Mouse (Mus musculus) liver, embryonic 14.5 days (tissue): ENCODE results near the gene Cmklr1. TPM values are rescaled to one million over a fixed set of nuclear protein-coding genes. Genes with fewer than 3 reads are reported as not detected.

ENCODE experiments used
- ATAC-seq: fragments of 200-750 bp; cut with Nextera tagmentation; 2 replicates; pipeline ENCODE4 v1.8.0; 2017; ENCODE audit warnings: moderate number of reproducible peaks, mild to moderate bottlenecking, moderate library complexity; ENCODE audit not compliant: insufficient read depth
- DNase-seq, 3 experiments: peaks; one replicate each; pipeline ENCODE4 v3.0.0-alpha.2; 2012 to 2013; ENCODE audit warnings: low read depth in 3 of 3, low spot score in 3 of 3
- H3K27ac ChIP-seq: fragments of 300-500 bp; sonication (generic); 2 replicates; pipeline ENCODE4 v1.5.1; 2014; ENCODE audit warnings: moderate library complexity, mild to moderate bottlenecking, control low read depth, inconsistent platforms
- H3K27me3 ChIP-seq: fragments of 300-500 bp; sonication (generic); 2 replicates; pipeline ENCODE4 v1.6.1; 2014; ENCODE audit warnings: mild to moderate bottlenecking, low read length, moderate library complexity; ENCODE audit not compliant: control insufficient read depth, insufficient read depth
- H3K36me3 ChIP-seq: fragments of 300-500 bp; sonication (generic); replicated peaks from 2 replicates; pipeline ENCODE4 v1.6.1; 2014; ENCODE audit warnings: low read depth; ENCODE audit not compliant: control insufficient read depth, insufficient read depth
- H3K4me1 ChIP-seq, 2 experiments: fragments of 200-500 bp in 1 of 2; fragments of 300-500 bp in 1 of 2; sonication (generic) in 1 of 2; replicated peaks; 2 replicates each; pipeline ENCODE4 v1.6.1; 2012 to 2014; ENCODE audit warnings: antibody characterized with exemption in 1 of 2, inconsistent platforms in 1 of 2, low read length in 1 of 2; ENCODE audit not compliant: control insufficient read depth in 2 of 2, insufficient read depth in 2 of 2
- H3K4me2 ChIP-seq: fragments of 300-500 bp; sonication (generic); 2 replicates; pipeline ENCODE4 v1.6.1; 2014; ENCODE audit warnings: low read depth, mild to moderate bottlenecking, control low read depth, moderate library complexity
- H3K4me3 ChIP-seq, 2 experiments: fragments of 200-500 bp in 1 of 2; fragments of 300-500 bp in 1 of 2; sonication (generic) in 1 of 2; 2 replicates each; pipeline ENCODE4 v1.5.1; 2012 to 2014; ENCODE audit warnings: low read depth in 2 of 2, low read length in 2 of 2, mild to moderate bottlenecking in 2 of 2, control low read depth in 1 of 2, inconsistent platforms in 1 of 2, moderate library complexity in 1 of 2; ENCODE audit not compliant: insufficient read depth in 1 of 2
- H3K9ac ChIP-seq: fragments of 300-500 bp; sonication (generic); replicated peaks from 2 replicates; pipeline ENCODE4 v1.6.1; 2014; ENCODE audit warnings: mild to moderate bottlenecking, control low read depth, moderate library complexity
- H3K9me3 ChIP-seq: fragments of 300-500 bp; sonication (generic); 2 replicates; pipeline ENCODE4 v1.6.1; 2016; ENCODE audit warnings: low read length, mixed read lengths; ENCODE audit not compliant: control insufficient read depth
- CTCF ChIP-seq: IDR thresholded peaks from 2 replicates; pipeline ENCODE4 v1.5.1; 2016; ENCODE audit warnings: antibody characterized with exemption, low read depth, control low read depth
- EP300 ChIP-seq: IDR thresholded peaks from 2 replicates; pipeline ENCODE4 v1.6.1; 2016; ENCODE audit warnings: antibody characterized with exemption, low read depth
- WGBS: fragments of 180-500 bp; shearing (Covaris S2); extraction: QIAGEN DNeasy Blood & Tissue Kit; methylation state at CpG from one replicate; pipeline ENCODE4 v1.1.7; 2014; ENCODE audit not compliant: insufficient replicate concordance; 5-methylcytosine and 5-hydroxymethylcytosine counted together
- polyA plus RNA-seq, 2 experiments: library from polyadenylated mRNA; depleted of rRNA in 1 of 2; stranded (reverse) in 1 of 2; unstranded in 1 of 2; fragments of >200 nt; fragmentation: Nextera tagmentation in 1 of 2; extraction: Ambion mirVana in 1 of 2; gene quantifications; 2 replicates each; pipeline versions ENCODE4 v1.2.1 to v1.2.3; 2012 to 2014

Cmklr1 gene
- polyA plus RNA-seq, 2 experiments = 1.4 to 1.5 TPM

- no peak overlapping the region for H3K27ac ChIP-seq
- DNase-seq (no peak), ATAC-seq (no peak)
- H3K27me3 ChIP-seq = no peaks in the 10 kb centered on the region
- H3K36me3 ChIP-seq = no peaks in the 10 kb centered on the region
- H3K4me3 ChIP-seq = no peak overlapping the region
- no peak overlapping the region for H3K4me2 ChIP-seq
- 40% methylated on average over 9 of the region's 9 CpGs for WGBS
- H3K9ac ChIP-seq = no peak overlapping the region
- no peaks in the 10 kb centered on the region for H3K4me1 ChIP-seq
- H3K9me3 ChIP-seq = no peaks in the 10 kb centered on the region
- TF ChIP-seq EP300 = no peak
- TF ChIP-seq CTCF = no peak
These were observed 17.1 kb downstream of the Cmklr1 start for GRCm38 (mm10) chr5:113633037-113633714.

- no peak for DNase-seq
- no peaks in the 10 kb centered on the region for H3K4me1 ChIP-seq
- H3K27me3 ChIP-seq = no peaks in the 10 kb centered on the region
- 46% methylated on average over 10 of the region's 10 CpGs for WGBS
- no peak overlapping the region for H3K9ac ChIP-seq
- no peak overlapping the region for H3K4me2 ChIP-seq
- no peak for TF ChIP-seq CTCF
- no peak for TF ChIP-seq EP300
- no peaks in the 10 kb centered on the region for H3K36me3 ChIP-seq
- ATAC-seq = no peak
- H3K9me3 ChIP-seq = no peaks in the 10 kb centered on the region
- H3K27ac ChIP-seq = no peak overlapping the region
- H3K4me3 ChIP-seq = no peak overlapping the region
These were observed 20.1 kb downstream of the Cmklr1 start for GRCm38 (mm10) chr5:113630116-113630515.

- H3K36me3 ChIP-seq = no peaks in the 10 kb centered on the region
- no peaks in the 10 kb centered on the region for H3K27me3 ChIP-seq
- no peak for TF ChIP-seq EP300
- no peak for TF ChIP-seq CTCF
- no peak overlapping the region for H3K4me3 ChIP-seq
- no peak overlapping the region for H3K27ac ChIP-seq
- WGBS = 63% methylated on average over 3 of the region's 3 CpGs
- H3K9ac ChIP-seq = no peak overlapping the region
- DNase-seq = no peak
- H3K4me2 ChIP-seq = no peak overlapping the region
- ATAC-seq = no peak
- no peaks in the 10 kb centered on the region for H3K4me1 ChIP-seq
- H3K9me3 ChIP-seq = no peaks in the 10 kb centered on the region
These were observed 21.0 kb downstream of the Cmklr1 start for GRCm38 (mm10) chr5:113629248-113629647.

GRCm38 (mm10) chr5:113627820-113628437, 22.3 kb downstream of the Cmklr1 start:
- Histone ChIP-seq H3K4me1 (no peaks in the 10 kb centered on the region), H3K27me3 (no peaks in the 10 kb centered on the region), H3K4me3 (no peak overlapping the region), H3K4me2 (no peak overlapping the region), H3K27ac (no peak overlapping the region), H3K9me3 (no peaks in the 10 kb centered on the region), H3K36me3 (no peaks in the 10 kb centered on the region), H3K9ac (no peak overlapping the region)
- 29% methylated on average over 11 of the region's 11 CpGs for WGBS
- DNase-seq = no peak
- TF ChIP-seq CTCF (no peak), EP300 (no peak)
- ATAC-seq = no peak

- Histone ChIP-seq H3K9me3 (no peaks in the 10 kb centered on the region), H3K4me3 (no peak overlapping the region), H3K4me1 (no peaks in the 10 kb centered on the region), H3K27ac (no peak overlapping the region), H3K9ac (no peak overlapping the region), H3K27me3 (no peaks in the 10 kb centered on the region), H3K36me3 (no peaks in the 10 kb centered on the region), H3K4me2 (no peak overlapping the region)
- ATAC-seq (no peak), DNase-seq (no peak)
- no peak for TF ChIP-seq CTCF
- TF ChIP-seq EP300 = no peak
- 66% methylated on average over 5 of the region's 5 CpGs for WGBS
These were observed 23.2 kb downstream of the Cmklr1 start for GRCm38 (mm10) chr5:113626991-113627390.
